Mouse (Mus musculus) spleen, embryonic (tissue): ENCODE data around the gene Bcl6.

Experiments
- CTCF ChIA-PET: fragments of 350-600 bp; sonication (Branson Sonifier 250); formaldehyde crosslinking; loops from one replicate; lab custom pipeline; 2022; lab: Charles Lee

Bcl6 gene

DNA sequence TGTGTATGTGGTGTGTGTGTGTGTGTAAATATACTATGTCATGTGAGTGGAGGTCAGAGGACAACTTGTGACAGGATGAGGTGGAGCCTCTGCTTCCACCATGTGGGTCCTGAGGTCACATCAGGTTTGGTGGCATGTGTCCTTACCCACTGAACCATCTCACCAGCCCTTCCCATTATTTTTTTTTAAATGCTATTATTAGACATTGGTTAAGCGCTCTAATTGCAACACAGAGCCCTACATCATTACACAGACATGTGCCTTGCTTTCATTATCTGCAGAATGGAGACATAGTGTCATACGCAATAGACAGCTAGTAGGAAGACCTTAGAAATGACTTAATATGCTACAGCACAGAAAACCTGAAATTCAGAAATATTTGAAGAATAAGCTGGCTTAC, 12.5 kb downstream of the Bcl6 start:
- CTCF ChIA-PET: no interaction called here

DNA sequence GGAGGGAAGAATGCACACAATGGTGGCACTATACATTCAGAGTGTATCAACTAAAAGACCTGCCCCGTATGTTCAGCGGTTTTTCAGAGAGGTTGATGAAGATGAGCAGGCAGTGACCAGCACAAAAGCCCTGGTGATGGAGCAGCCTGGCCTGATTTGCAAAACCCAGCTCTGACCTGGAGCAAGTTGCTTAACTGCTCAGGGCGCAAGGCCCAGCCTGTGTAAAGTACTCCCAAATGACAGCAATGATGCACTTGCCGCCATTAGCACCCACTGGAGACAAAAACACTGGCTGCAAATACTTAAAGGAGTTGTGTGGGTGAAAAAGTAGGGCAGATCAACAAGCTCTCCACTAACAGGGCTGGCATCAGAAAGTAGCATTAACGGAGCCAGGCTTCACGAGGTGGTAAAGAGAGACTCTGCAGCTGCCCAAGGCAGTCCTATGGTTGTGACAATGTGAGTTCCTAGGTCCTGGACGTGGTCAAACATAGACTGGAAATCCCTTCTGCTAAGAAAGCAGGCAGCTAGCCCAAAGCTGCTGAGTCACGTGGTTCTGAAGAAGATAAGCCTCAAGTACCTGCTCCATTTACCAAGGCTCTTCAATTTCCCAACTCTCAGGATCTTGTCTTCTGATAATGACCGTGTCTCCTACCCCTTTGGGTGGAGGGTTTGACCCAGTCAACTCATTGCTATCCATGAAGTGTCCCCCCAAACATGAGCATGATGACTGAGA, 14.9 kb downstream of the Bcl6 start:
- CTCF ChIA-PET: interaction anchor here (0.5 kb wide), 1 partner anchor 1016 kb away, joined by 3 read pairs; no protein-coding TSS in a partner anchor

DNA sequence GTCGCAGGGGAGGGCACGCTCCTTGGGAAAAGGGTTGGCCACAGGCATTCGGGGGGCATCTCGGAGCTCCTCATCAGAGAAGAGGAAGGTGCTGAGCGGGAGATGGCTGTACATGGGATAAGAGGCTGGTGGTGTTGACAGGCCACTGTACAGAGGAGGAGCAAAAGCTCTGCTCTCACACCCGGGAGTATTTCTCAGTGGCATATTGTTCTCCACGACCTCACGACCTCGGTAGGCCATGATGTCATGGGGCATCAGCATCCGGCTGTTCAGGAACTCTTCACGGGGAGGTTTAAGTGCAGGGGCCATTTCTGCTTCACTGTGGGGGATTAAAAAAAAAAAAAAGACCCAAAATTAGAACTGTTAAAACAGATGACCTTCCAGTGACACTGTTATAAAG, 15.8 kb downstream of the Bcl6 start:
- CTCF ChIA-PET: no interaction called here

DNA sequence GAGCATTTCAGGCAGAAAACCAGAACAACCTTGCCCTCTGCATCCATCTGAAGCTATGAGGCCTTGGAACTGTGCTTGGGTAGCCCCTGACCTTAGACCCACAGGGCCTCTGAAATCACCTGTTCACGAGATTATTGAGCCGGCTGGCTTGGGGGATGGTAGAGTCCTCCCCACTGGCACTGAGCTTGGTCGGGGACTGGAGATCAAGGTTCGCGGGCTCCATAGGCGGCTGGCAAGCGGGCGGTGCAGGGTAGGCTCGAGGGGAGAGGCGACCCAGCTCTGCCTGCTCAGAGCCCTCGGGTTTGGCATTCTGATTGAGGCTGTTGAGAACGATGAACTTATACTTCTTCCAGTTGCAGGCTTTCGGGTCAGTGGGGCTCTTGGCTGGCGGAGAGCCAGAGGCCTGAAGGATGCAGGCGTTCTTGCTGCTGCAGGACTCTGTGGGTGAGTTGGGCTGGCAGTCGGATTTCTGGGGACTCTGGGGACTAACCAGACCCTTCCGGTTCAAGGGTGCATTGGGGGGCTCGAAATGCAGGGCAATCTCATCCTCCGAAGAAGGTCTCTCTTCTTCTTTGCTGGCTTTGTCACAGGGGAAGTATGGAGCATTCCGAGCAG, 16.4 kb downstream of the Bcl6 start:
- CTCF ChIA-PET: no interaction called here

DNA sequence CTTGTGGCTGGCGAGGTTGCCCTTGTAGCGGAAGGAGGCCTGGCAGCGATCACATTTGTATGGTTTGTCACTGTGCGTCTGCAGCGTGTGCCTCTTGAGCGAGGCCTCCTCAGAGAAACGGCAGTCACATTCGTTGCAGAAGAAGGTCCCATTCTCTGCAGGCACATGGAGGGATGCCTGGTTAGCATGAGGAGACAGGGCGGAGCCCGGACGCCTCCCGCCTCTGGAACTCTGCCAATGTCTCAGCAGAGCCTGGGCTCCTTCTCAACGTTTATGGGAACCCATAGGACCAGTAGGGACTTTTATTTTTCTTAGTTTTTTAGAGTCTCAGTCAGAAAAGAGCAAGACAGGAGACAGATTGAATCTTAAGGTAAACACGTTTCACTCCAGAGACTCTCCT, 18.7 kb downstream of the Bcl6 start:
- CTCF ChIA-PET: no interaction called here

DNA sequence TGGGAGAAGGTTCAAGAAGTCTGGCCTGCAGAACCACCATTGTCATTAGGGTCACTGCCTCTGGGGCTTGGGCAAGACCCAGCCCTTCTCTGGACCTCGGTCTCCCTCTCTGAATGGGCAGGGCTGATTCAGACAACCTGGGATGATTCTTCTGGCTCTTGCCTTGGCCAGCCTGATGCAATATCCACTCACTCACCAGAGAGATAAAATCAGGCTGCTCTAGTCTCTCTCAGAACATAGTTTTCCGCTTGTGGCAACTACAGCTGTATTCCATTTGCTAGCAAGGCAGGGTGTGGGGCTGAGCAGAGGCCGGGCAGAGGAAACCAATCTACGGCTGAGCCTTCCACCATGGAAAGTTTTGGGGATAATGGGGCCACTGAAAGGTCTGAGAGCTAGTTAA, 19.8 kb downstream of the Bcl6 start:
- CTCF ChIA-PET: no interaction called here

DNA sequence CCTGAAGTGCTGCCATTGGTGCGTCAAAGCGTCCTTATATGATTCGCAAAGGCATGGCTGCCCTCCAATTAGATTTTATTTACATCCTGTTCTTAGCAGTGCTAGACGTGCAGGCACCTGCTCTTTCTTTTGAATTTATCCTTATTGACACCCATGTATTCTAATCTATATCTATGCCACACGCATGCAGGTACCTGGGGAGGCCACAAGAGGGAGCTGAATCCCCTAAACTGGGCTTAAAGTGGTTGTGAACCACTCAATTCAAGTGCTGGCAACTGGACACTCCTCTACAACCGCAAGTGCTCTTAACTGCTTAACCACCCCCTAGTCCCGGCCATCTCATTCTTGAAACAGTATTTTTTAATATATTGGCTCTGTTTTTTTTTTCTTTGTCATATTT, 21.4 kb downstream of the Bcl6 start:
- CTCF ChIA-PET: no interaction called here

DNA sequence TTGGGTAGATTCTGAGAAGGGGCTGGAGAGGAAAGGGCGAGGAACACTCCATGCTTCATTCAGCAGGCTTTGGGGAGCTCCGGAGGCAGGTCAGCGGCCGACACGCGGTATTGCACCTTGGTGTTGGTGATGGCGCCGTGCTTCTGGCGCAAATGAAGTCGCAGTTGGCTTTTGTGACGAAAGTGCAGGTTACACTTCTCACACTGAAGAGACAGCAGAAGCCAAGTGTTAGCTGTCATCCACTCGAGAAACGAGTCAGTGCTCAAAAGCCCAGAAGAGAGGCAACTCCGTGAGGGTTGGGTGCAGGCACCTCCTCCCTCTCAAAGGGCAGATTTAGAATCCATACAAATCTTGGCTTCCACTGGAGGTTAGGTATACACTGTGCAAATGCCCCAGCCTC, 22.6 kb downstream of the Bcl6 start:
- CTCF ChIA-PET: no interaction called here

DNA sequence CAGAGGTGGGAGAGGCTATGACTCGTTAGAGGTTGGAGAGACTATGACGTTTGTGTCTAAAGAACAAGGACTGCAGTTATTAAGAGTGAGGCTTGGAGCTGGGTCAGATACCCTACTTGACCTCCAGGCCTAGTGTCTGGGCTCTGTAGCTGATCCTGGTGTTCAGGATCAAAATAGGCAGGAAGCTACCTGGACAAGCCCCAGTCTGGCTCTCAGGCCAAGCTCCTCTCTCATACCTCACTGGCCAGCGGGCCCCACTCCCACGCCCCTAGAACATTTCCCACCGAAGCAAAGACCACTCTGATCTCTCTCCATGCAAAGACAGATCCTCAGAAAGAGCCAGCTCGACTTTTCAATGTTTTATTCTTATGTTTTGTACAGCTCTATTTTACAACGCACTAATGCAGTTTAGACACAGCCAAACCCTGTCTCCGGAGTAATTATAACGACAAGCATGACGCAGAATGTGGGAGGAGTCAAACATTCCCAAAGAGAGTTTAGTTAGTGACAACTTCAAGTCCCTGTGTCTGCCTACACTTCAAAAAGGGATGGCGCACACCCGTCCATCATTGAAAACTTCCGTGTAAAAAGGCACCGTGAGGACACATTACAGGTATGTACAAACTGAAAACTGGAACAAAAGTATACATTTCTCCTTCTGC, 23.8 kb downstream of the Bcl6 start:
- CTCF ChIA-PET: interaction anchor here (0.5 to 0.8 kb wide), 2 partner anchors 18 to 1403 kb away, joined by 3 to 6 read pairs; no protein-coding TSS in a partner anchor

DNA sequence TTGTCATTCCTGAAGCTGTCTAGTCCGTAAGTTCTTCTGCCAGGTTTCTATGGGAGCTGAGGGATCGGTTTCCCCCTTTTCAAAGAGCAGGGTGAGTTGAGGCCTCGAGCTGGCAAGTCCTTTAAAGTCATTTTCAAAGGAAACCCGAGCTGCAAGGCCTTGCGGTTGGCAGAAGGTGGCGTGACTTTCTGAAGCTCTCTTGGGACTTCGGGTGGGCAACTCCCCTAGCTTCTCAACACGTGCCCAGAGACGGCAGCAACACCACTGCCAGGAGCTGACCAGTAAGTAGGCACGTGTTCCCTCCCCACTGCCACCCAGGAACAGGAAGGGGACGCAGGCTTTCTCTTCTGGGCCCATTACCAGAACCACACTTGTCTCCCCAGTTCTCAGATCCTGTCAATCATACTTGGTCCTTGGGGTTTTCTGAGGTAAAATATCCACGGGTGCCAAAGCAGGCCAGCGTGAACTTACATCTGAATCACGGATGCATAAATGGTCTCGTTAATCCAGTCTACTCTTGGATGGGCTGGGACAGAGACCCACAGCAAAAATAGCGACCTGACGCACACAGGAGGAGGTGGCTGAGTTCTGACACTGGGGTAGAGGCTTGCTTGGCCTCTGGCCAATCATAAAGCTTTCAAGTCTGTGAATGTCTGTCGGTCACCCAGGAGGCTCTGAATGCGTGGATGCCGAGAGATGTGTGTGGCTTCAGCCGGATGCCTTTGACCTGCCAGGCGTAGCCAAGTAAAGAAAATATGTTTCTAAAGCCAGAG, 24.6 kb downstream of the Bcl6 start:
- CTCF ChIA-PET: interaction anchor here (0.5 to 0.8 kb wide), 2 partner anchors 19 to 1404 kb away, joined by 3 to 6 read pairs; no protein-coding TSS in a partner anchor

DNA sequence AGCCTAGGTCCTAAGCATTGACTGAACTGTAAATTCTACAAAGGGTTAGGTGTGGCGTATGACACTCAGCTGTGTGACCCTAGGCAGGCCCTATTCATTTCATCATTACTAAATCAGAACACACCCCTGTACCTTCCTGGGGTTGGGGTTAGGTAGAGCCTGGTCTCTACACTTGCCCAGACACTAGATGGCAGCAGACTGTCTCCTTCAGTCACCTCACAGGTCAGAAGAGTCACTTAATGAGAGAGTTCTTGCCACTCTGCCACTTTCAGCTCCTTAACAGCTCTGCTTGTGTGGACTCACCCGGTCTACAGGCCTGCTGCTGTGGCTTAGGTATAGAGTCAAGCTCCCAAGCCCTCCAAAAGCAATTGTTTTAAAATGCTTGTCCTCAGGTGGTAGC, 26.3 kb downstream of the Bcl6 start:
- CTCF ChIA-PET: interaction anchor here (0.7 to 1.1 kb wide), 3 partner anchors 8 to 1102 kb away, joined by 3 to 4 read pairs (median 3); no protein-coding TSS in a partner anchor

DNA sequence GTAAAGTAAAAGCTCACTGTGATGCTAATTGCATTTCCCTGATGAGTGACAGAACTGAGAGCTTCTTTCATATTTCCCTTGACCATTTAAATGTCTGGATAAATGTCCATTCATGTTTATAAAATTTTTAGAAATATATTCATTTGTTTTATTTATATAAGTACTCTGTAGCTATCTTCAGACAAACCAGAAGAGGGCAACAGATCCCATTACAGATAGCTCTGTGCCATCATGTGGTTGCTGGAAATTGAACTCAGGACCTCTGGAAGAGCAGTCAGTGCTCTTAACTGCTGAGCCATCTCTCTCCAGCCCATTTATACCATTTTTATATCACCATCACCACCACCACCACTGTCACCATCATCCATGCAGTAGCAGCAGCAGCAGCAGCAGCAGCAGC, 29.7 kb downstream of the Bcl6 start:
- CTCF ChIA-PET: no interaction called here

DNA sequence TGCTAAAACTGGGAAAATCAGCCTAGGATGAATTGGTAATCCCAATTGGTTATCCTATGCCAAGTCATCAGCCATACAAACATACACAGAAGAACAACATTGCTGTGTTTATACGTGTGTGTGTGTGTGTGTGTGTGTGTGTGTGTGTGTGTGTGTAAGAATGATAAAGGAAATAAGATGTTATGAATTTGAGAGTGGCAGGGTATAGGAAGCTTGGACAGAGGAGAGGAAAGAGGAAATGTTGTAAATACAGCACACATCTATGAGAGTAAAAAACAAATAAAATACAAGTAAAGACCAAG, 34.7 kb downstream of the Bcl6 start:
- CTCF ChIA-PET: interaction anchor here (0.6 to 0.7 kb wide), 4 partner anchors 8 to 731 kb away, joined by 3 to 6 read pairs (median 4); no protein-coding TSS in a partner anchor

DNA sequence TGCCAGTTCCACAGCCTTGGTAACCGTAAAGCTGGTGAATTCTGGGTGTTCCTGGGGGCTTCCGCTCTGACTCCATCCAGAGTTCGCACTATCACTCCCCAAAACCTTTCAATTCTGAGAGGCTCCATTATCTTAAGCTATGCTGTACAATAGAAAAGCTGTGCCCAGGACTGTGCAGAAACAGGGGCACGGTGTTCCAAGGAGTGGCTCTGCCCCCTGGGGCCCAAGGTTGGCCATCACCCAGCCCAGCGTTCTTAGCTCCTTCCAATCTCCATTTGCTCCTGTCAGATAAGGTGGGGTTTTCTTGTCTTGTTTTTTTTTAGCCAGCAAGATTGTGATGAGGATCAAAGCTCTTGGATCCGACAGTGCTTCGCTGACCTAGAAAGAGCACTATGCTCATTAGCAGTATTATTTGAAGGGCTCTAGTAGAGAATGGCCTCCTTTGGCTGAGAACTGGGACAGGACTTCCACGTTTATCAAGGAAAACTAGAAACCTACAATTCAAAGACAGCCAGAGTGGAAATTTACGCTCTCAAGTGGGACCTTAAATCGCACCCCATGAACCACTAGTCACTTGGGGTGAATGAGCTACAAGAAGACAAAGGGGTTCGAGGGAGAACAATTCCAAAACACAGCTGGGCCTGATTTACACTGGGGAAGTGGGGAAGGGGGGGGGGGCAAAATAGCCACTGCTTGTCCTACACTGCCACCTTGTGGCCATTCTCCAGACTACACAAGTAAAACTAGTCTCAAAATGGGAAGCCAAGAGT, 35.3 kb downstream of the Bcl6 start:
- CTCF ChIA-PET: interaction anchor here (0.6 to 0.9 kb wide), 4 partner anchors 340 to 1130 kb away, joined by 3 to 6 read pairs (median 4); no protein-coding TSS in a partner anchor

DNA sequence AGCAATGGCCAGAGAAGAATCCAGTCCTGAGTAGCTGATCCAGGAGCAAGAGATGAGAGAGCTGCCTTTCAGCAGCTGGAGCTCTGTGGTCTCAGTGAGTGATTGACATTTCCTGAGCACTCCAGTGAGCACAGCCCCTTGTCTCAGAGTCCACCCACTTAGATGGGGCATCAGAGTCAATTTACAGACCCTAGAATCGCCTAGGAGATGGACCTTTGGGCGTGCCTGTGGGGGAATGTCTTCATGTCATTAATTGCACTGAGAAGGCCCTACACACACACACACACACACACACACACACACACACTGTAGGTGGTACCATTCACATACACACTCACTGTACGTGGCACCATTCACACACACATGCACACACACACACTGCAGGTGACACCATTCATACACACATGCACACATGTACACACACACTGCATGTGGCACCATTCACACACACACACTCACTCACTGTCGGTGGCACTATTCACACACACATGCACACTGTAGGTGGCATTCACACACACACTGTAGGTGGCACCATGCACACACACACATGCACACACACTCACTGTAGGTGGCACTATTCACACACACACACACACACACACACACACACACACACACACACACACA, 36.4 kb downstream of the Bcl6 start:
- CTCF ChIA-PET: no interaction called here

DNA sequence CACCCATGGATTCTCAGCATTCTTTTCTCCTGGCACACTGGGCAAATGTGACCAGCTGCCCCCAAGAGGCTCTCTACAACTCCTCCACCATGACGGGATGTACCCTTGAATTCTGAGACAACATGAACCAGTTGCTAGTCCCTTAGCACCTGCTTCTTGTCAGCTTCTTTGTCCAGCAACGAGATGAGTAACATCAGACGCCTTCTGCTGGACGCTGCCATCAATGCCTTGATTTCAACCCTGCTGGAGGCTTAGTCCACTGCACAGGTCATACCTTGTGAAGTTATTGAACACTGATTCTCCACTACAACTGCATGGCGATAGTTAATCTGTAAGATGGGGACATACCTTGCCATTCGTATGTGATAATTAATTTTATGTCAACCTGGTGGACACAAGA, 41.0 kb downstream of the Bcl6 start:
- CTCF ChIA-PET: no interaction called here

DNA sequence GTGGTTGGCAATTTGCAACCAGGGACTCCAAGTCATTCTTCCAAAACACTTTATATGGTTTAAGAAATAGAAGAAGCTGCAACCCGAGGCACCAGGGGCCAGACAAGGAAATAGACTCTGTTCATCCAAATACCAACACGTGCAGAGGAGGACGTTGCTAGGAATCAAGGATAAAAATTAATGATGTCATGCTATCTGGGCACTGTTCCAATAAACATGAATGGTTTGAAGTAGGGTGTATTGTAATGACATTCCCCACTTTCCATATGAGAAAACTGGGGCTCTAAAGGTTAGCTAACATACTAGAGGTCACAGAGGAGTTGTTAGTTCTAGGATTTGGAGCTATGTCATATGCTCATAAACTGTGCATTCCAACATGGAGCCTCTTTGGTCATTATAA, 43.9 kb downstream of the Bcl6 start:
- CTCF ChIA-PET: no interaction called here

DNA sequence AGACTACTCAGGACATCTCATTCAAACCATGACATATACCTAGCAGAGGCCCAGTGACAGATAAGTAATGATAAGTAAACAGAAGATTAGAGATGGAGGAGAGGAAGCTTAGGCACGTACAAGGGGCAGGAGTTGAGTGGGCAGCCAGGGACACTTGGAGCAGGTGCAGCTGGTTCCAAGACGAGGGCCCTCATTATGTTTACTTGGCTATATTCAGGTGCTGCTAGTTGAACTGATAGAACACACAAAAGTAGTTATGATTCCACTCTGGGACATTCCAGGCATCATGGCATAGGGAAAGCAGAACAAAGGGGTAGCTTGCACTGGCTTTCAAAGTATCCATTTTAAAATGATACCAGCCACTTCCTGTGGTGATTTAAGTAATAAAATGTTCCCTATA, 54.3 kb downstream of the Bcl6 start:
- CTCF ChIA-PET: no interaction called here

DNA sequence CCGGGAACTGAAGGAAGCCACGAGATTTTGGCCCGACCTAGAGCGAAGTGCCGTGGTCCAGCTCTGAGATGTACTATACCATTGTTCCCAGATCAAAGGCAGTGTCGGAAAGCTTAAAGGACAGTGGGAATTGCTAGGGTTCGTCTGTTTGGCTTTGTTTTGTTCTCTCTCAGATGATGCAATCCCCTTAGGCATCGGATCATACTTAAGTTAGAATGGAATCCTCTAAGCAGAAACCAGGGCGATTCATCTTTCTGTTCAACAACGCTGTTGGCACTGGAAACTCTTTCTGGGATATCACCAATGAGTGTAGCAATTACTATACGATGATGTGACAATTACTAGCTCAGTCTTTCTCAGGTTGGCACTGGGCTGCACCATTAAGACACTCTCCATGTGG, 56.4 kb downstream of the Bcl6 start, which contains the start of gene Rtp2:
Rtp2 (minus strand) TSS at position 101 of the 400 bp plus-strand sequence.
- CTCF ChIA-PET: no interaction called here

DNA sequence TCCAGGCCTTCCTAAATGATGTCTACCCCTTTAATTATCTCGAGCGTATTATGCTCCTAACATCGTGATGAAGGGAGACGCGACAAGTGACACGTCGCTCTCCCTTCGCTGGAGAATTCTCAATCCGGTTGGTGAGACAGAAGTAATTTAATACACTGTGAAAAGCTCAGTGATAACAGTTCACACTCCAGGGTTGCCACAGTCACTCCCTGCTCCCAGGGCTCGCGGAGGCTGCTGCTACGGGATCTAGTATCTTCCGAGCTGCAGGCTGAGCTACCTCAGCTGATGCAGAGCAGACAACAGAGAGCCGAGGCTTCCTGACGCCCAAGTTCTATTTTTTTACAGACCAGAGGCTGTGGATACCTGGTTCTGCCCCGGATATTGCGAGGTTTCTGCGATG, 57.4 kb downstream of the Bcl6 start:
- CTCF ChIA-PET: interaction anchor here (0.6 kb wide), 1 partner anchor 37 kb away, joined by 9 read pairs; no protein-coding TSS in a partner anchor
